Mouse (Mus musculus): ENCODE results near the gene Tbxas1. TPM values are rescaled to one million over a fixed set of nuclear protein-coding genes. Genes with fewer than 3 reads are reported as not detected.

Gene Tbxas1
- total RNA-seq, 2 experiments from 2014 or later = 0.72 to 1.2 TPM

- no peak for DNase-seq
Measured at GRCm38 (mm10) chr6:38966839-38967238, 91.6 kb downstream of the Tbxas1 start.

- no peak for DNase-seq
Measured at GRCm38 (mm10) chr6:38967288-38967687, 92.1 kb downstream of the Tbxas1 start.

- DNase-seq = no peak
Measured at GRCm38 (mm10) chr6:38967988-38968387, 92.8 kb downstream of the Tbxas1 start.

GRCm38 (mm10) chr6:38969944-38970740 lies 94.9 kb downstream of the Tbxas1 start:
- no peak for DNase-seq

- DNase-seq = no peak
Measured at GRCm38 (mm10) chr6:38970759-38971158, 95.6 kb downstream of the Tbxas1 start.

GRCm38 (mm10) chr6:38972826-38973225 lies 97.6 kb downstream of the Tbxas1 start:
- DNase-seq = no peak

GRCm38 (mm10) chr6:38973441-38974161 lies 98.4 kb downstream of the Tbxas1 start:
- DNase-seq = no peak

- DNase-seq = no peak
Measured at GRCm38 (mm10) chr6:38974162-38974525, 98.9 kb downstream of the Tbxas1 start.

GRCm38 (mm10) chr6:38974536-38975268 lies 99.5 kb downstream of the Tbxas1 start:
- DNase-seq = no peak

- no peak for DNase-seq
Measured at GRCm38 (mm10) chr6:38975866-38976265, 100.7 kb downstream of the Tbxas1 start.

- no peak for DNase-seq
Measured at GRCm38 (mm10) chr6:38976355-38976754, 101.2 kb downstream of the Tbxas1 start.

GRCm38 (mm10) chr6:38980921-38981715 lies 105.9 kb downstream of the Tbxas1 start:
- no peak for DNase-seq

GRCm38 (mm10) chr6:38982071-38982470 lies 106.9 kb downstream of the Tbxas1 start:
- DNase-seq = no peak

- DNase-seq = no peak
Measured at GRCm38 (mm10) chr6:38982656-38983055, 107.5 kb downstream of the Tbxas1 start.

GRCm38 (mm10) chr6:38983060-38983459 lies 107.9 kb downstream of the Tbxas1 start:
- no peak for DNase-seq

GRCm38 (mm10) chr6:38984626-38985025 lies 109.4 kb downstream of the Tbxas1 start:
- DNase-seq = no peak

- DNase-seq = no peak
Measured at GRCm38 (mm10) chr6:38986641-38987040, 111.4 kb downstream of the Tbxas1 start.

GRCm38 (mm10) chr6:38992016-38992415 lies 116.8 kb downstream of the Tbxas1 start:
- no peak for DNase-seq

GRCm38 (mm10) chr6:38995774-38996173 lies 120.6 kb downstream of the Tbxas1 start:
- no peak for DNase-seq

GRCm38 (mm10) chr6:38997838-38998237 lies 122.6 kb downstream of the Tbxas1 start:
- no peak for DNase-seq

- DNase-seq = no peak
Measured at GRCm38 (mm10) chr6:39003126-39003525, 127.9 kb downstream of the Tbxas1 start.

GRCm38 (mm10) chr6:39004003-39004473 lies 128.8 kb downstream of the Tbxas1 start:
- DNase-seq = no peak

Data from heart, postnatal 4 days (tissue).